Mouse (Mus musculus) MEL (cell line): ENCODE data around the gene Zdhhc14. TPM values are rescaled to one million over a fixed set of nuclear protein-coding genes. Genes with fewer than 3 reads are reported as not detected.

Experiments
- DNase-seq: peaks from one replicate; pipeline ENCODE4 v3.0.0; 2011; ENCODE audit warnings: low read depth, low spot score
- H3K27ac ChIP-seq: 2 replicates; pipeline ENCODE4 v1.5.1; 2012; ENCODE audit warnings: low read depth, mild to moderate bottlenecking, control low read depth, low read length, moderate library complexity; ENCODE audit not compliant: control insufficient read depth
- H3K27me3 ChIP-seq, 2 experiments: fragments of 150-350 bp in 1 of 2; sonication (generic) in 1 of 2; 2 replicates each; pipeline ENCODE4 v1.6.1; 2012; ENCODE audit warnings: low read length in 2 of 2, mild to moderate bottlenecking in 2 of 2, improper control_type of control experiment in 1 of 2, moderate library complexity in 1 of 2; ENCODE audit not compliant: insufficient read depth in 2 of 2, control insufficient read depth in 1 of 2
- H3K36me3 ChIP-seq, 2 experiments: 2 replicates each; pipeline ENCODE4 v1.6.1; 2012 to 2014; ENCODE audit warnings: low read length in 2 of 2, improper control_type of control experiment in 1 of 2, inconsistent platforms in 1 of 2, mild to moderate bottlenecking in 1 of 2; ENCODE audit not compliant: insufficient read depth in 2 of 2, control insufficient read depth in 1 of 2
- H3K4me1 ChIP-seq, 2 experiments: fragments of 150-350 bp in 1 of 2; sonication (generic) in 1 of 2; 2 replicates each; pipeline ENCODE4 v1.6.1; 2012; ENCODE audit warnings: low read length in 2 of 2, improper control_type of control experiment in 1 of 2, mild to moderate bottlenecking in 1 of 2; ENCODE audit not compliant: insufficient read depth in 2 of 2, control insufficient read depth in 1 of 2
- H3K4me3 ChIP-seq, 2 experiments: fragments of 150-350 bp in 1 of 2; sonication (generic) in 1 of 2; 2 replicates each; pipeline ENCODE4 v1.5.1; 2012; ENCODE audit warnings: low read depth in 2 of 2, low read length in 2 of 2, mild to moderate bottlenecking in 2 of 2, moderate library complexity in 2 of 2, control low read depth in 1 of 2, improper control_type of control experiment in 1 of 2; ENCODE audit not compliant: control insufficient read depth in 1 of 2, insufficient read depth in 1 of 2
- H3K79me2 ChIP-seq: 2 replicates; pipeline ENCODE4 v1.6.1; 2012; ENCODE audit warnings: mild to moderate bottlenecking, low read length, moderate library complexity; ENCODE audit not compliant: control insufficient read depth, poor library complexity, insufficient read depth
- H3K9ac ChIP-seq: 2 replicates; pipeline ENCODE4 v1.6.1; 2012; ENCODE audit warnings: low read depth, mild to moderate bottlenecking, control low read depth, low read length, moderate library complexity; ENCODE audit not compliant: control insufficient read depth, poor library complexity, severe bottlenecking
- H3K9me3 ChIP-seq: fragments of 150-350 bp; sonication (generic); replicated peaks from 2 replicates; pipeline ENCODE4 v1.6.1; 2012; ENCODE audit warnings: mild to moderate bottlenecking, low read length, improper control_type of control experiment, moderate library complexity; ENCODE audit not compliant: insufficient read depth
- CTCF ChIP-seq, 3 experiments: IDR thresholded peaks in 2 of 3; conservative IDR thresholded peaks in 1 of 3; 2 replicates each; pipeline ENCODE4 v1.5.1; 2011 to 2012; ENCODE audit warnings: low read length in 3 of 3, low read depth in 2 of 3, mild to moderate bottlenecking in 2 of 3, improper control_type of control experiment in 1 of 3, inconsistent platforms in 1 of 3, mixed read lengths in 1 of 3, moderate library complexity in 1 of 3; ENCODE audit not compliant: control insufficient read depth in 1 of 3, insufficient read depth in 1 of 3, poor library complexity in 1 of 3, severe bottlenecking in 1 of 3
- ELF1 ChIP-seq: IDR thresholded peaks from 2 replicates; pipeline ENCODE4 v1.6.1; 2014; ENCODE audit warnings: low read depth, mild to moderate bottlenecking, inconsistent platforms, low read length, improper control_type of control experiment, moderate library complexity
- GABPA ChIP-seq: IDR thresholded peaks from 2 replicates; pipeline ENCODE4 v1.6.1; 2012; ENCODE audit warnings: low read depth, mild to moderate bottlenecking, inconsistent platforms, low read length, improper control_type of control experiment, moderate library complexity
- GATA1 ChIP-seq: IDR thresholded peaks from 2 replicates; pipeline ENCODE4 v1.6.1; 2011; ENCODE audit warnings: low read depth, low read length, improper control_type of control experiment
- HCFC1 ChIP-seq: IDR thresholded peaks from 2 replicates; pipeline ENCODE4 v1.6.1; 2012; ENCODE audit warnings: low read depth, mild to moderate bottlenecking, inconsistent platforms, low read length, improper control_type of control experiment, moderate library complexity
- JUND ChIP-seq: IDR thresholded peaks from 2 replicates; pipeline ENCODE4 v1.6.1; 2011; ENCODE audit warnings: low read depth, mild to moderate bottlenecking, improper control_type of control experiment, low read length
- MAFK ChIP-seq: IDR thresholded peaks from 2 replicates; pipeline ENCODE4 v1.6.1; 2011; ENCODE audit warnings: low read depth, mild to moderate bottlenecking, low read length, improper control_type of control experiment, borderline replicate concordance
- MAZ ChIP-seq: IDR thresholded peaks from 2 replicates; pipeline ENCODE4 v1.6.1; 2012; ENCODE audit warnings: low read depth, mild to moderate bottlenecking, inconsistent platforms, low read length, improper control_type of control experiment
- MEF2A ChIP-seq: IDR thresholded peaks from 2 replicates; pipeline ENCODE4 v1.6.1; 2014; ENCODE audit warnings: low read depth, mild to moderate bottlenecking, inconsistent platforms, low read length, improper control_type of control experiment; ENCODE audit not compliant: poor library complexity, insufficient replicate concordance, severe bottlenecking; ENCODE audit errors: extremely low read depth
- MYB ChIP-seq: IDR thresholded peaks from 2 replicates; pipeline ENCODE4 v1.6.1; 2011; ENCODE audit warnings: mild to moderate bottlenecking, low read depth, low read length, improper control_type of control experiment
- MYC ChIP-seq: IDR thresholded peaks from 2 replicates; pipeline ENCODE4 v1.6.1; 2011; ENCODE audit warnings: low read depth, mild to moderate bottlenecking, low read length, improper control_type of control experiment, moderate library complexity
- NRF1 ChIP-seq: IDR thresholded peaks from 2 replicates; pipeline ENCODE4 v1.6.1; 2014; ENCODE audit warnings: low read depth, mild to moderate bottlenecking, inconsistent platforms, low read length, improper control_type of control experiment, moderate library complexity; ENCODE audit not compliant: poor library complexity, insufficient read depth, severe bottlenecking
- POLR2AphosphoS2 ChIP-seq: IDR thresholded peaks from 2 replicates; pipeline ENCODE4 v1.6.1; 2011; ENCODE audit warnings: low read length, improper control_type of control experiment
- POLR2AphosphoS5 ChIP-seq: IDR thresholded peaks from 2 replicates; pipeline ENCODE4 v1.6.1; 2012; ENCODE audit warnings: low read depth, borderline replicate concordance, mild to moderate bottlenecking, inconsistent platforms, low read length, moderate library complexity, mixed read lengths
- RAD21 ChIP-seq: IDR thresholded peaks from 2 replicates; pipeline ENCODE4 v1.6.1; 2011; ENCODE audit warnings: mild to moderate bottlenecking, low read depth, low read length, improper control_type of control experiment
- RCOR1 ChIP-seq: IDR thresholded peaks from 2 replicates; pipeline ENCODE4 v1.6.1; 2012; ENCODE audit warnings: low read depth, mild to moderate bottlenecking, inconsistent platforms, low read length, improper control_type of control experiment
- SMC3 ChIP-seq: IDR thresholded peaks from 2 replicates; pipeline ENCODE4 v1.6.1; 2011; ENCODE audit warnings: low read depth, low read length, improper control_type of control experiment
- UBTF ChIP-seq: IDR thresholded peaks from 2 replicates; pipeline ENCODE4 v1.6.1; 2012; ENCODE audit warnings: low read depth, mild to moderate bottlenecking, inconsistent platforms, low read length, improper control_type of control experiment, moderate library complexity, borderline replicate concordance; ENCODE audit not compliant: insufficient read depth
- ZC3H11A ChIP-seq: IDR thresholded peaks from 2 replicates; pipeline ENCODE4 v1.6.1; 2012; ENCODE audit warnings: low read depth, mild to moderate bottlenecking, inconsistent platforms, low read length, improper control_type of control experiment
- ZMIZ1 ChIP-seq: IDR thresholded peaks from 2 replicates; pipeline ENCODE4 v1.6.1; 2012; ENCODE audit warnings: low read depth, mild to moderate bottlenecking, inconsistent platforms, low read length, improper control_type of control experiment, moderate library complexity
- ZNF384 ChIP-seq: IDR thresholded peaks from 2 replicates; pipeline ENCODE4 v1.6.1; 2012; ENCODE audit warnings: low read depth, mild to moderate bottlenecking, inconsistent platforms, low read length, improper control_type of control experiment
- polyA plus RNA-seq, 2 experiments: library from polyadenylated mRNA; stranded (reverse) in 1 of 2; unstranded in 1 of 2; fragments of >175 nt in 1 of 2; fragments of >200 nt in 1 of 2; gene quantifications; 2 replicates each; pipeline versions ENCODE4 v1.2.1 to v1.2.4; 2012; ENCODE audit warnings: low replicate concordance in 2 of 2, low read depth in 1 of 2; ENCODE audit not compliant: insufficient read length in 2 of 2, insufficient read depth in 1 of 2, missing spikeins in 1 of 2
- total RNA-seq: library from RNA; depleted of rRNA; stranded (reverse); fragments of 300-350 nt; gene quantifications from 2 replicates; pipeline ENCODE4 v1.2.3, GENCODE M21; 2012

Gene Zdhhc14
- total and polyA plus RNA-seq, 3 experiments, result 3.4 to 4.9 TPM; not detected in 1

DNA sequence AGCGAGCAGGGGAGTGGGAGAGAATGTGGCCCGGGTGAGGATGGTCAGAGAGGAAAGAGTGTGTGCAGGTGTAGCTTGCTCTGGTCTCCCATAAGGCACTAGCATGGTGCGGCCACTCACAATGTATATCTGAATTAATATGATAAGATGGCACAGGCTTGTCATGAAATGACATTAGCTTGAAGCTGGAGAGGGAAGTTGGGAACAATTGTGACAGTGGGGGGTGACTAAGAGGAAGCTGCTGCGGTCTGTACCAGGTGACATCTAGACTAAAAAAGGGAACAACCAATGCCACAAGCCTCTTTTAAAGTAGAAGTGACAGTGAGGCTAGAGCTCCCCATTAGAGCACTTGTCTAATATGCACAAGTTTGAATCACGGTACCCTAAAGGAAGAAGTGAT, 238.2 kb downstream of the Zdhhc14 start (continued):
- TF ChIP-seq ZMIZ1, result no peak

DNA sequence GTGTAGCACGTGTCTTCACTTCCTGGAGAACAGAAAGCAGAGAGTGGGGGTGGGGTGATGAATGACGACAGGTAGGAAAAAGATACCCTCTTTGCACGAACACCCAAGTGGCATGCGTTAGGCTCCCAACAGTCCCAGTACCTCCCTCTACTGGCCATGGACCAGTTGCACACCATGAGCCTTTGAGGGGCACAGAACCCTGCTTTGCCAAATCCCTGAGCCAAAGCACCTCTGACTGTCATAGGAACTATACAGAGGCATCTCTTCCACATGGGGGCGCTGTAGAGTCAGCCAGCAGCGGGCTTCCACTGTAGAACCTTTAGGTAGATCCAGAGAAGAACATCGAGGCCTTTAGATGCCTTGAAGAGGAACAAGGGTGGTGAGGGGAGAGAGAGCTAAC, 241.0 kb downstream of the Zdhhc14 start:
- peak; percentile 76 for DNase-seq
- Histone ChIP-seq H3K9ac (no peak overlapping the region), H3K36me3 (peaks cover 0 to 11% of the 10 kb centered on the region in 2 experiments; a peak in 2 of 4 replicates), H3K79me2 (no peaks in the 10 kb centered on the region), H3K27me3 (no peaks in the 10 kb centered on the region), H3K4me1 (peaks cover 6 to 15% of the 10 kb centered on the region in 2 experiments), H3K9me3 (no peaks in the 10 kb centered on the region), H3K4me3 (no peak overlapping the region), H3K27ac (no peak overlapping the region)
- peak; percentile 77 for TF ChIP-seq SMC3
- TF ChIP-seq RCOR1, result no peak
- TF ChIP-seq ZNF384, result no peak
- peak; percentile 64 for TF ChIP-seq RAD21
- peak; percentile 46 for TF ChIP-seq ZC3H11A
- peak; percentile 74 to 82 (median 74) for TF ChIP-seq CTCF (IDR thresholded peaks at IDR 0.05 in 2 of 3, conservative IDR thresholded peaks at IDR 0.05 in 1 of 3; ENCODE audit: control insufficient read depth in 1 of 3, insufficient read depth in 1 of 3, low read depth in 2 of 3, low read length in 3 of 3, poor library complexity in 1 of 3, severe bottlenecking in 1 of 3)

DNA sequence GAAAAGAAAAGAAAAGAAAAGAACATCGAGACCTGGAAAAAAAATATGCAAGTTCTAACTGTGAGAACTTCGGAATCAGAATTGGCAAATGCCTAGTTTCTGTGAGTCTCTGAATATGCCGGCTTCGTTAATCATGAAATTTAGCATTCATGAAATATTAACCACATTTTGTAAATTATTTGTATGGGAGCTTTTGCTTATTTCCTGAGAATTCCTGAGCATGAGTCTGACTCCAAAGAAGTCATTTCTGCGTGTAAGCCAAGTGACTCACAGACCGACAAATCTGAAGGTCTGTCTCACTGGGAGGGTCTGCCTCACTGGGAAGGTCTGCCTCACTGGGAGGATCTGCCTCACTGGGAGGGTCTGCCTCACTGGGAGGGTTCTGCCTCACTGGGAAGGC, 248.7 kb downstream of the Zdhhc14 start:
- H3K9me3 ChIP-seq, result no peaks in the 10 kb centered on the region
- H3K9ac ChIP-seq, result no peak overlapping the region
- no peak overlapping the region for H3K27ac ChIP-seq
- no peak overlapping the region for H3K4me3 ChIP-seq
- H3K36me3 ChIP-seq, result no peaks in the 10 kb centered on the region
- H3K79me2 ChIP-seq, result no peaks in the 10 kb centered on the region
- no peak for TF ChIP-seq ZMIZ1
- TF ChIP-seq CTCF (IDR thresholded peaks at IDR 0.05 in 2 of 3, conservative IDR thresholded peaks at IDR 0.05 in 1 of 3; ENCODE audit: control insufficient read depth in 1 of 3, insufficient read depth in 1 of 3, low read depth in 2 of 3, low read length in 3 of 3, poor library complexity in 1 of 3, severe bottlenecking in 1 of 3), result no peak
- TF ChIP-seq ELF1, result no peak
- TF ChIP-seq POLR2AphosphoS2, result no peak
- TF ChIP-seq JUND, result no peak
- no peak for TF ChIP-seq MAFK
- TF ChIP-seq POLR2AphosphoS5, result no peak
- TF ChIP-seq UBTF, result no peak
- TF ChIP-seq NRF1, result no peak
- no peak for TF ChIP-seq ZC3H11A
- TF ChIP-seq HCFC1, result no peak
- TF ChIP-seq GABPA, result no peak
- no peak for TF ChIP-seq MAZ
- no peak for TF ChIP-seq MEF2A
- TF ChIP-seq GATA1, result no peak
- no peak for TF ChIP-seq MYC
- no peak for TF ChIP-seq MYB
- DNase-seq, result no peak
- H3K4me1 ChIP-seq, result no peaks in the 10 kb centered on the region
- no peaks in the 10 kb centered on the region for H3K27me3 ChIP-seq
